Mouse (Mus musculus) limb, embryonic 14.5 days (tissue): Measurements from ENCODE around the gene Pfkfb2. TPM values are rescaled to one million over a fixed set of nuclear protein-coding genes. Genes with fewer than 3 reads are reported as not detected.

Experiments used
- ATAC-seq: fragments of 200-750 bp; cut with Nextera tagmentation; 2 replicates; pipeline ENCODE4 v1.8.0; 2017; ENCODE audit warnings: low read depth, moderate number of reproducible peaks, moderate TSS enrichment; ENCODE audit not compliant: low FRiP score
- DNase-seq: peaks from one replicate; pipeline ENCODE4 v3.0.0-alpha.2; 2015; ENCODE audit warnings: low spot score
- H3K27ac ChIP-seq: fragments of 300-500 bp; sonication (generic); replicated peaks from 2 replicates; pipeline ENCODE4 v1.5.1; 2014; ENCODE audit warnings: low read depth, mild to moderate bottlenecking, low read length, moderate library complexity, mixed read lengths
- H3K27me3 ChIP-seq: fragments of 300-500 bp; sonication (generic); 2 replicates; pipeline ENCODE4 v1.6.1; 2014; ENCODE audit warnings: low read length, mixed read lengths; ENCODE audit not compliant: control insufficient read depth, insufficient read depth
- H3K36me3 ChIP-seq: fragments of 300-500 bp; sonication (generic); 2 replicates; pipeline ENCODE4 v1.6.1; 2014; ENCODE audit warnings: mild to moderate bottlenecking, low read length, moderate library complexity, mixed read lengths; ENCODE audit not compliant: control insufficient read depth, insufficient read depth
- H3K4me1 ChIP-seq: fragments of 300-500 bp; sonication (generic); 2 replicates; pipeline ENCODE4 v1.6.1; 2014; ENCODE audit warnings: antibody characterized with exemption, low read length, mixed read lengths; ENCODE audit not compliant: control insufficient read depth, insufficient read depth
- H3K4me2 ChIP-seq: fragments of 300-500 bp; sonication (generic); replicated peaks from 2 replicates; pipeline ENCODE4 v1.6.1; 2014; ENCODE audit warnings: low read depth, mild to moderate bottlenecking, low read length, moderate library complexity; ENCODE audit not compliant: severe bottlenecking
- H3K4me3 ChIP-seq: fragments of 300-500 bp; sonication (generic); replicated peaks from 2 replicates; pipeline ENCODE4 v1.5.1; 2014; ENCODE audit warnings: low read length
- H3K9ac ChIP-seq: fragments of 300-500 bp; sonication (generic); 2 replicates; pipeline ENCODE4 v1.6.1; 2014; ENCODE audit warnings: mild to moderate bottlenecking, low read depth, low read length, moderate library complexity; ENCODE audit not compliant: severe bottlenecking
- H3K9me3 ChIP-seq: fragments of 300-500 bp; sonication (generic); 2 replicates; pipeline ENCODE4 v1.6.1; 2016; ENCODE audit warnings: low read length; ENCODE audit not compliant: control insufficient read depth
- POLR2A ChIP-seq: fragments of 200-500 bp; IDR thresholded peaks from 2 replicates; pipeline ENCODE4 v1.8.0; 2012; ENCODE audit warnings: inconsistent platforms, mild to moderate bottlenecking, moderate library complexity, borderline replicate concordance; ENCODE audit not compliant: insufficient read depth, insufficient read length; ENCODE audit errors: extremely low read depth
- WGBS: fragments of 180-500 bp; shearing (Covaris S2); extraction: QIAGEN DNeasy Blood & Tissue Kit; methylation state at CpG from one replicate; pipeline ENCODE4 v1.1.7; 2014; 5-methylcytosine and 5-hydroxymethylcytosine counted together
- polyA plus RNA-seq, 2 experiments: library from polyadenylated mRNA; depleted of rRNA in 1 of 2; stranded (reverse) in 1 of 2; unstranded in 1 of 2; fragments of >200 nt; fragmentation: Nextera tagmentation in 1 of 2; extraction: Ambion mirVana in 1 of 2; gene quantifications; 2 replicates each; pipeline versions ENCODE4 v1.2.1 to v1.2.3; 2012 to 2014

Pfkfb2 gene
- polyA plus RNA-seq, 2 experiments, result 8.5 to 17.2 TPM

- H3K4me1 ChIP-seq, result no peaks in the 10 kb centered on the region
- H3K9me3 ChIP-seq, result no peaks in the 10 kb centered on the region
- 84% methylated on average over 1 of the region's 1 CpGs for WGBS
- no peaks in the 10 kb centered on the region for H3K36me3 ChIP-seq
- TF ChIP-seq POLR2A, result no peak
- no peak overlapping the region for H3K4me2 ChIP-seq
- no peak overlapping the region for H3K9ac ChIP-seq
- no peak for DNase-seq
- no peak for ATAC-seq
- H3K4me3 ChIP-seq, result no peak overlapping the region
- H3K27me3 ChIP-seq, result no peaks in the 10 kb centered on the region
- no peak overlapping the region for H3K27ac ChIP-seq
Measured at GRCm38 (mm10) chr1:130761597-130761996, 32.5 kb upstream of the Pfkfb2 start.

DNA sequence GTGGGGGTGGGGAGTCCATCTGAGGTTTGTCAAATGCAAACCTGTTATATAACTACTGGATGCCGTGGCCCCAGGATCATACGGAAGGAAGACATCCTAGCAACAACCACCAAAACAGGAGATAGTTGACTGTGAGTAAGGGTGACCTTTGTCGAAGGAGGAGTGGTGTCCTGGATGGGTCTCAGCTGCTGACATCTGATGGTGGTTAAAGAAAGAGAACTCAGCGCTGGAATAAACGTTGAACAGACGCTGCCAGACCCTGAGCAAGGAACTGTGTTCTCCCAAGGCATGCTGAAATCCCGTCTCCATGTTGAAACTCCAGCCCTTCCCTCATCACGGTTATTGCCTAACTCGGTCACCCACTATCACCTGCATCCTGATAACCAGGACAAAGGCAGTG lies 30.6 kb upstream of the Pfkfb2 start:
- H3K9ac ChIP-seq, result no peak overlapping the region
- no peaks in the 10 kb centered on the region for H3K27me3 ChIP-seq
- ATAC-seq (no peak), DNase-seq (no peak)
- TF ChIP-seq POLR2A, result no peak
- no peak overlapping the region for H3K27ac ChIP-seq
- 80% methylated on average over 9 of the region's 9 CpGs for WGBS
- H3K9me3 ChIP-seq, result no peaks in the 10 kb centered on the region
- no peaks in the 10 kb centered on the region for H3K4me1 ChIP-seq
- H3K4me3 ChIP-seq, result no peak overlapping the region
- no peak overlapping the region for H3K4me2 ChIP-seq
- H3K36me3 ChIP-seq, result no peaks in the 10 kb centered on the region

DNA sequence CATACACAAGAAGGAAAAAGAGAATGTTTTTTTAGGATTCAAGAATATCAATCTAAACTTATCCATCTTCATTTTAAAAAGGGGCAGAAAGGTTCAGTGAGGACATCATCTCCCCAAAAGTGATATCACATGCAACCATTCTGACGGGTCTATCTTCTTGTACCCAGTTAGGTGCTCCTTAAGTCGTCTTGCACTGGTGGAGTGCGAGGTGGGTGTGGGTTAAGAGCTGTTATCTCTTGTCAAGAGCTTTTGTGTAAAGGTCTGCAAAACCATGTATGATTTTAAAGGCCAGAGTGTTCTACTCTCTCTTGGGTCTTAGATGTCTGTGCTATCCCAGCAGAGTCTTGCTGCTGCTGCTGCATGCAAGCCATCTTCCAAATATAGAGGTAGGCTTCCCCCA lies 17.8 kb upstream of the Pfkfb2 start:
- Histone ChIP-seq H3K4me2 (no peak overlapping the region), H3K27ac (no peak overlapping the region), H3K27me3 (no peaks in the 10 kb centered on the region), H3K9ac (no peak overlapping the region), H3K4me3 (no peak overlapping the region), H3K4me1 (no peaks in the 10 kb centered on the region), H3K36me3 (no peaks in the 10 kb centered on the region), H3K9me3 (no peaks in the 10 kb centered on the region)
- no peak for DNase-seq
- no peak for TF ChIP-seq POLR2A
- ATAC-seq, result no peak
- 89% methylated on average over 3 of the region's 3 CpGs for WGBS

GRCm38 (mm10) chr1:130745591-130745990 lies 16.5 kb upstream of the Pfkfb2 start:
- WGBS, result 97% methylated on average over 3 of the region's 3 CpGs
- Histone ChIP-seq H3K4me1 (no peaks in the 10 kb centered on the region), H3K9ac (no peak overlapping the region), H3K4me3 (no peak overlapping the region), H3K4me2 (no peak overlapping the region), H3K27me3 (no peaks in the 10 kb centered on the region), H3K9me3 (no peaks in the 10 kb centered on the region), H3K27ac (no peak overlapping the region), H3K36me3 (no peaks in the 10 kb centered on the region)
- DNase-seq, result no peak
- no peak for TF ChIP-seq POLR2A
- ATAC-seq, result no peak

- H3K36me3 ChIP-seq, result no peaks in the 10 kb centered on the region
- no peak for TF ChIP-seq POLR2A
- no peak overlapping the region for H3K4me3 ChIP-seq
- no peaks in the 10 kb centered on the region for H3K4me1 ChIP-seq
- no peaks in the 10 kb centered on the region for H3K9me3 ChIP-seq
- H3K9ac ChIP-seq, result no peak overlapping the region
- H3K27me3 ChIP-seq, result no peaks in the 10 kb centered on the region
- whole genome bisulfite sequencing, result 88% methylated on average over 5 of the region's 5 CpGs
- DNase-seq (no peak), ATAC-seq (no peak)
- H3K4me2 ChIP-seq, result no peak overlapping the region
- no peak overlapping the region for H3K27ac ChIP-seq
Measured at GRCm38 (mm10) chr1:130744961-130745360, 15.9 kb upstream of the Pfkfb2 start.

DNA sequence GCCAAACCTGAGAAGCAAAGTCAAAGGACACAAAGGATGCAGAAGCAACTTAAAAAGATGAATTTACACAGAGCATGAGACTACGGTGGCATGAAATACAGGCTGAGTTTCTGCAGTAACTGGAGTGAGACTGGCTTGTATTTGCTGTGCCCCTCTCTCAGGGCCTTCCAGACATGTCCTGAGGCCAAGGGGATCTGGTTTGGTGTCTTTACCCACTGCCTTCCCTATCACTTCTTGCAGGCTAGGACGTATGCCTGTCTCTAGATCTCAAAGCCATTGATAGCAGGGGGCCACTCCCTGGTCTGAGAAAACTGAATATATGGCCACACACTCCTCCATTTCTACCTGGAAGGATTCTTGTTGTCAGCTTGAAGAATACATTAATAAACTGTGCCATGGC lies 15.2 kb upstream of the Pfkfb2 start:
- no peak overlapping the region for H3K4me3 ChIP-seq
- H3K9me3 ChIP-seq, result no peaks in the 10 kb centered on the region
- no peak for TF ChIP-seq POLR2A
- no peak overlapping the region for H3K9ac ChIP-seq
- H3K27me3 ChIP-seq, result no peaks in the 10 kb centered on the region
- H3K27ac ChIP-seq, result no peak overlapping the region
- H3K4me2 ChIP-seq, result no peak overlapping the region
- no peaks in the 10 kb centered on the region for H3K4me1 ChIP-seq
- no peaks in the 10 kb centered on the region for H3K36me3 ChIP-seq
- ATAC-seq (no peak), DNase-seq (no peak)
- 78% methylated on average over 2 of the region's 2 CpGs for WGBS
